Mouse (Mus musculus) CH12.LX (cell line): ENCODE results near the gene Omt2b.
"Not testable (repeated sequence)": the region's sequence is repeated elsewhere in the genome, so short reads cannot be mapped to it uniquely, and the experiment has no call there.

ENCODE experiments used
- BHLHE40 ChIP-seq: IDR thresholded peaks from 2 replicates; pipeline ENCODE4 v1.6.1; 2011; ENCODE audit warnings: mild to moderate bottlenecking, low read depth, low read length, improper control_type of control experiment
- CTCF ChIP-seq, 2 experiments: IDR thresholded peaks in 1 of 2; conservative IDR thresholded peaks in 1 of 2; 2 replicates each; pipeline ENCODE4 v1.5.1; 2011 to 2012; ENCODE audit warnings: low read depth in 2 of 2, low read length in 2 of 2, improper control_type of control experiment in 1 of 2, inconsistent platforms in 1 of 2, mild to moderate bottlenecking in 1 of 2, moderate library complexity in 1 of 2
- ELF1 ChIP-seq: IDR thresholded peaks from 2 replicates; pipeline ENCODE4 v1.6.1; 2014; ENCODE audit warnings: low read depth, mild to moderate bottlenecking, inconsistent platforms, low read length, improper control_type of control experiment
- EP300 ChIP-seq: IDR thresholded peaks from 2 replicates; pipeline ENCODE4 v1.6.1; 2011; ENCODE audit warnings: low read length, improper control_type of control experiment
- HCFC1 ChIP-seq: IDR thresholded peaks from 2 replicates; pipeline ENCODE4 v1.6.1; 2012; ENCODE audit warnings: low read depth, mild to moderate bottlenecking, inconsistent platforms, low read length, improper control_type of control experiment
- MEF2A ChIP-seq: IDR thresholded peaks from 2 replicates; pipeline ENCODE4 v1.6.1; 2014; ENCODE audit warnings: low read depth, mild to moderate bottlenecking, inconsistent platforms, low read length, improper control_type of control experiment, borderline replicate concordance
- MYC ChIP-seq: IDR thresholded peaks from 2 replicates; pipeline ENCODE4 v1.6.1; 2011; ENCODE audit warnings: low read depth, mild to moderate bottlenecking, improper control_type of control experiment, low read length
- PAX5 ChIP-seq: IDR thresholded peaks from 2 replicates; pipeline ENCODE4 v1.6.1; 2012; ENCODE audit warnings: low read length, inconsistent platforms, mixed read lengths
- POLR2A ChIP-seq: IDR thresholded peaks from 2 replicates; pipeline ENCODE4 v1.6.1; 2011; ENCODE audit warnings: low read depth, mild to moderate bottlenecking, improper control_type of control experiment, low read length
- USF1 ChIP-seq: IDR thresholded peaks from 2 replicates; pipeline ENCODE4 v1.6.1; 2014; ENCODE audit warnings: low read depth, mild to moderate bottlenecking, inconsistent platforms, low read length, improper control_type of control experiment
- ZKSCAN1 ChIP-seq: IDR thresholded peaks from 2 replicates; pipeline ENCODE4 v1.6.1; 2012; ENCODE audit warnings: low read depth, inconsistent platforms, low read length, improper control_type of control experiment, borderline replicate concordance

- TF ChIP-seq CTCF (conservative IDR thresholded peaks at IDR 0.05 in 1 of 2, IDR thresholded peaks at IDR 0.05 in 1 of 2; ENCODE audit: low read depth in 2 of 2, low read length in 2 of 2); POLR2A; EP300; USF1; HCFC1; BHLHE40; ZKSCAN1; PAX5; MYC; ELF1; MEF2A: not testable (repeated sequence)
These were observed 37.7 kb upstream of the Omt2b start, which contains the start of gene Gm10639 for GRCm38 (mm10) chr9:78289723-78290122.
